Mouse (Mus musculus): ENCODE results near the gene Trpc5. TPM values are rescaled to one million over a fixed set of nuclear protein-coding genes. Genes with fewer than 3 reads are reported as not detected.
A peak's percentile ranks its signal among the peaks of the same experiment; 100 is the strongest.

Trpc5 gene
- total RNA-seq (2021) = not detected

GRCm38 (mm10) chrX:144688142-144688206 lies at the start of gene Trpc5:
Gene Trpc5 (minus strand): TSS chrX:144688180.
- intact Hi-C loops (cut with DNase I) = no loop called here
- no peak for DNase-seq

DNA sequence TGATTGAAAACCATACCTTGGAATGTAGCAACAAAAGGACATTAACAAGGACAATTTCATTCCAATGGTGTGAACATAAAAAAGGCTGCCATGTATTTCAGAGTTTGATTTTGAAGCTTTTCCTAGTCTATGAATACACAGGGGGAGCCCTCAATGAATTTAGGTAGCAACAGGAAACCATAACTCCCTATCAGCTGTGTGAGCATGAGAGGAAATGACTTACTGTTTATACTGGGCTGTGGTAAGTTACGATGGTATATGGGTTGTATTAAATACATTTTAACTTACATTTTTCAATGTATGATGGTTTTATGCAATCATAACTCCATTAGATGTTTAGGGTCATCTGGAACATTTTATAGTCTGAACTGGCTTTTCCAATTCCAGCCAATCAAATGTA lies 28.4 kb upstream of the Trpc5 start:
- intact Hi-C loops (cut with DNase I) = no loop called here
- no peak for DNase-seq

DNA sequence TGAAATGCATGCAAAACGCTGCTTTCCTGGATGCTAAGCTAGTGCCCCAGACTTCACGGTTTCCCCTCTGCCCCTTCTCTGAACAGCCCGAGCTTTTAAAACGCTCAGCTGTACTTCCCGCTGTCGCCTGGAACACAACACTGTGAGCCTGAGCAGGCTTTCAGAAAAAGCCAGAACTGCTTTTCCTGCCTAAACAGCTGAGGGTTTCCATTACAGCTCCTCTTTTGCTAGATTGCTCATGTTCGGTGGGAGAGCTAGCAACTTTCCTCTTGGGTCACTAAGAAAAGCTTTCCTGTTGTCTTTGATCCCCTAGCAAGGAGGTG lies 1.8 kb upstream of the Trpc5 start:
- DNase-seq = no peak
- intact Hi-C loops (cut with DNase I) = no loop called here

- DNase-seq = no peak
- intact Hi-C loops (cut with DNase I) = no loop called here
Observed at GRCm38 (mm10) chrX:144689119-144689858, 1.3 kb upstream of the Trpc5 start.

- intact Hi-C loops (cut with DNase I) = no loop called here
- no peak for DNase-seq
Observed at GRCm38 (mm10) chrX:144688207-144689118, 483 bp upstream of the Trpc5 start, which contains the start of gene Rtl4. Gene Rtl4 (plus strand): TSS chrX:144688907.

- intact Hi-C loops (cut with DNase I) = no loop called here
Observed at GRCm38 (mm10) chrX:144687742-144688141, 238 bp downstream of the Trpc5 start.

DNA sequence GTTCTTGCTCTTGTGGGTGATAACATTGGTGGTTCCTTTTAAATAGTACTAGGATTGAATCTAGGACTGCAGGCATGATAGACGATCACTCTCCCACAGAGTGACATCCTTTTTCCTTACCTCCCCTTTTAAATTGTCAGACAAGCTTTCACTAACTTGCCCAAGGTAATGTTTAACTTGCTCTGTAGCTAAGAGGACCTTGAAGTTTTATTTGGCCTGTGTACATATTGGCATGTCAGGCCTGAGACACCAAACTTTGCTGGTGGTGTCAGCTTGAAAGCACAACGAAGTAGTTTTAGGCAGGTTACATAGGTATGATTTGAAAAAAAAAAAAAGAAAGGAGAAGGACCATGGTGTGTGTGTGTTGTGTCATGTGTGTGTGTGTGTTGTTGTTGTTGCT lies 35.8 kb downstream of the Trpc5 start:
- no peak for DNase-seq
- intact Hi-C loops (cut with DNase I) = no loop called here

More at GRCm38 (mm10) chrX:144687742-144688141, 238 bp downstream of the Trpc5 start:
- DNase-seq = no peak

GRCm38 (mm10) chrX:144645394-144645793 lies 42.6 kb downstream of the Trpc5 start:
- no peak for DNase-seq
- intact Hi-C loops (cut with DNase I) = no loop called here

DNA sequence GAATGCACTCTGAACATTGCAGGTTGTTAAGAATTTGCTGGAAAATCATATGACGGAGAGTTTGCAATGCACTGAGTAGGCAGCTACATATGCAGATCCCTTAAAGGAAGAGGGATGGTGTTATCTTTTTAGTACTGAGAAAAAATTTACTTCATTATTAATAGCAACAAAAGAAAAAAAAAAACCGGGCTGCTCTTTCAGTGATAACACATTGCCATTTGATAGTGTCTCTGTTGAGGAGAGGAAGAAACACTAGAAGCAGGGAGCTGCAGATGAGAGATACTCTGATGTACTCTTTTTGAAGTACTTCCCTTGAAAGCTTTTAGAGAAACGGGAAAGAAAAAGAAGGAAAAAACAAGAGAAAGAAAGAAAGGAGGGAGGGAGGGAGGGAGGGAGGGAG lies 43.2 kb downstream of the Trpc5 start:
- intact Hi-C loops (cut with DNase I) = no loop called here

GRCm38 (mm10) chrX:144612753-144613152 lies 75.2 kb downstream of the Trpc5 start:
- intact Hi-C loops (cut with DNase I) = no loop called here
- DNase-seq = no peak

More for the DNA sequence above, 43.2 kb downstream of the Trpc5 start:
- no peak for DNase-seq

GRCm38 (mm10) chrX:144536431-144536830 lies 151.5 kb downstream of the Trpc5 start:
- intact Hi-C loops (cut with DNase I) = no loop called here
- DNase-seq = no peak

GRCm38 (mm10) chrX:144526042-144526441 lies 161.9 kb downstream of the Trpc5 start:
- intact Hi-C loops (cut with DNase I) = no loop called here
- DNase-seq = no peak

GRCm38 (mm10) chrX:144523239-144523638 lies 164.7 kb downstream of the Trpc5 start:
- no peak for DNase-seq
- intact Hi-C loops (cut with DNase I) = no loop called here

GRCm38 (mm10) chrX:144491394-144491793 lies 196.6 kb downstream of the Trpc5 start:
- intact Hi-C loops (cut with DNase I) = no loop called here
- DNase-seq = no peak

DNA sequence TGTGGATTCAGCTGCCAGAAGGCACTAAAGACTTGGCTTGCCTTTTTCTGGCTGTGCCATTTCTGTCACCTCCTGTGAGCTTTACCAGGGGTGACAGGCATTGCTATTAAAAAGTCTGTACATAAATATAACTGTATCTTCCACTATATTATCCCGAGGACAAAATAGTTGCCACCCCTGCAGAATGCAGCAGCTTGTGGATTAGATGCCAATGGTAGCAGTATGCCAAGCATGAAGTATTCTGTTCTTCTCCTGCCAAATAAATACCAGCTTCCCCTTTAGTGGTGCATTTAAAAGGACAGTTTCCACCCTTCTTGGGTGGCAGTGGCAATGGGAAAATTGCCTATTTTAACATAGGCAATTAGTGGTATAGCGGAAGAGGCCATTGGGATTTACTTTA lies 223.6 kb downstream of the Trpc5 start:
- no peak for DNase-seq
- intact Hi-C loops (cut with DNase I) = no loop called here

- no peak for DNase-seq
Observed at GRCm38 (mm10) chrX:144456281-144456680, 231.7 kb downstream of the Trpc5 start, which contains the start of gene Trpc5os. Gene Trpc5os (plus strand): TSS chrX:144456581.

DNA sequence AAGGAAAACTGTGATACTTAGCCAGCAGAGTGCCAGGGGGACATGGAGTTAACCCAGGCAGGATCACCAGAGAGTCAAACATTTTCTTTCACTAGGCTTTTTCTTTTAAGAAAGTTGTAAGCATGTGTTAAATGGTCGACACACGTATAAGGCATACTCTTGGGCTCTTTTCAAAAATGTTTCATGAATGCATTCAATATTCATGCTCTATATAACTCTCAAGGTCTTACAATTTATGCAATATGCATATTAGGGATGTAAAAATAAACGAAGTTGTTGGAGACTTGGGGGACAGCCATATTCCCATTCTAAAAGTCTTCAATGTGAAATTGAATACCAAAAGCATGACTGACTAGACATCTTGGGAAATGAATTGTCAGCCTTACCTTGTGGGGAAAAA lies 264.1 kb downstream of the Trpc5 start:
- intact Hi-C loops (cut with DNase I) = no loop called here
- DNase-seq = no peak

More at GRCm38 (mm10) chrX:144456281-144456680, 231.7 kb downstream of the Trpc5 start, which contains the start of gene Trpc5os:
- intact Hi-C loops (cut with DNase I) = no loop called here

DNA sequence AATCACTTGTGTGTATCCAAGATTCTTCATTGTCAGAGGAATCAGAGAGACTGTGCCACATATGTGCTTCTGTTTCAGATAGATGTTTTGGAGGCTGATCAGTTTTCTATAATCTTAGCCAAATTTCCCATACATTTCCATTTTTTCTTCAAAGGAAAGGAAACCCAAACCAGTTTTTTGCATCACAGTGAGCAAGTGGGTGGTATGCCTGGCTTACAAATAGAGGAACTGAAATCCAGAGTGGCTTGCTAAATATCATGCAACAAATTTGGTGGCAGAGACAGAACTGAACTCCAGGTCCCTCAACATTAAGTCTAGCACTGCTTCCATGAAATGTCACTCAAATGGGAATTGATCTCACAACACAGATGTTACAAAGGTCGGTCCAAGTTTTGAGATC lies 266.9 kb downstream of the Trpc5 start:
- intact Hi-C loops (cut with DNase I) = no loop called here

DNA sequence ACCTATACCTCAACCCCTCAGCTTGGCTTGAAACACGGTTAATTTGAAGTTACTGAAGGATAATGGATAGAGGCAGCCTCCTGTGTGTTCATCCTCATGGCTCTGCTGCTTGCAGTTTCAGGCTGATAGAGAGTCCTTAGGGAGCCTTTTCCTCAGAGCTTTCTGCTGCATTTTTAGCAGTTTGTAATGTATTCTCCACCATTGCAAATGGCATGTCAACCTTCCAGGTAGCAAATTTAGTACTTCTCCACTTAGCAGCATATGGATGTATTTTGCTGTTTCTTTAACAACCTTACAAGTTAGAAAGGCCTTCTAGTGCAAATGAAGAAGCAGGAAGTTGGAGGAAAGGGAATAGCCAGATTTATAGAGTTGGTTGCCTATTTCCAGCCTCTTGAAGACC lies 267.7 kb downstream of the Trpc5 start:
- no peak for DNase-seq
- intact Hi-C loops (cut with DNase I) = no loop called here

More for the DNA sequence above, 266.9 kb downstream of the Trpc5 start:
- no peak for DNase-seq

DNA sequence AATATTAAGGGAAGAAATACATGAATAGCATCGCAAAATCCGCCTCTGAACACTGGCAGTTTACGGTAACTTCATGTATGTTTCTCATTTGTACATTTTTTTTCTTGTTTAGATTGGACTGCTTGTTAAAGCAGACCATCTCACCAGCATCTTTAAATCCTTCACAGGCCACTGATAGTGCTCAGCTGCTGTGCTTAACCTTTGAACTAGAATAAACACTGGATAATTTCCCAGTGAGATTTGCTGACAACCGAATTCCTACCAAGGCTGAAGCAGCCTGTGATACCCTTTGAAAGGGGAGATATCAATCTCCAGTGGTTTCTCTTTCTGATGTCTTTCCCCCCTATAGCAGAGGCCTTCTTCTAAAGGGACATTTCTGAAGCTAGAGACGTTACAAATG lies 279.9 kb downstream of the Trpc5 start:
- intact Hi-C loops (cut with DNase I) = loop anchor here (10.0 kb wide), 1 partner anchor 987 kb away; no protein-coding TSS in a partner anchor
- DNase-seq = no peak

GRCm38 (mm10) chrX:144403526-144403925 lies 284.5 kb downstream of the Trpc5 start:
- intact Hi-C loops (cut with DNase I) = loop anchor here (2.0 to 10.0 kb wide), 2 partner anchors 903 to 991 kb away; no protein-coding TSS in a partner anchor
- DNase-seq = peak; percentile 24 to 26

- no peak for DNase-seq
- intact Hi-C loops (cut with DNase I) = no loop called here
Observed at GRCm38 (mm10) chrX:144374196-144374595, 313.8 kb downstream of the Trpc5 start.

Measured in heart, postnatal 36 days (tissue).